Mouse (Mus musculus) forebrain, embryonic 10.5 days (tissue): ENCODE measurements at regions not wholly inside any gene's neighbourhood (a gene's known extent, or its start where the extent isn't known, plus 50 kb on each side); places are given as distances from the start of the nearest gene placed in this dataset.
"Not testable (repeated sequence)": the region's sequence is repeated elsewhere in the genome, so short reads cannot be mapped to it uniquely, and the experiment has no call there.

Source experiments
- DNase-seq: peaks from one replicate; pipeline ENCODE4 v3.0.0-alpha.2; 2017; ENCODE audit warnings: low spot score; ENCODE audit errors: extremely low spot score
- H3K27ac ChIP-seq: fragments of 300-500 bp; sonication (generic); 2 replicates; pipeline ENCODE4 v1.5.1; 2016; ENCODE audit warnings: mild to moderate bottlenecking
- H3K27me3 ChIP-seq: fragments of 300-500 bp; sonication (generic); 2 replicates; pipeline ENCODE4 v1.6.1; 2016; ENCODE audit warnings: mild to moderate bottlenecking; ENCODE audit not compliant: poor library complexity, severe bottlenecking
- H3K36me3 ChIP-seq: fragments of 300-500 bp; sonication (generic); replicated peaks from 2 replicates; pipeline ENCODE4 v1.6.1; 2016; ENCODE audit warnings: mild to moderate bottlenecking, moderate library complexity
- H3K4me1 ChIP-seq: fragments of 300-500 bp; sonication (generic); 2 replicates; pipeline ENCODE4 v1.6.1; 2016
- H3K4me3 ChIP-seq: fragments of 300-500 bp; sonication (generic); 2 replicates; pipeline ENCODE4 v1.5.1; 2016; ENCODE audit warnings: mild to moderate bottlenecking, moderate library complexity
- H3K9me3 ChIP-seq: fragments of 300-500 bp; sonication (generic); 2 replicates; pipeline ENCODE4 v1.6.1; 2016; ENCODE audit warnings: mild to moderate bottlenecking, moderate library complexity
- WGBS: fragments of 180-500 bp; shearing (Covaris S2); methylation state at CpG from one replicate; pipeline ENCODE4 v1.1.7; 2016; 5-methylcytosine and 5-hydroxymethylcytosine counted together

DNA sequence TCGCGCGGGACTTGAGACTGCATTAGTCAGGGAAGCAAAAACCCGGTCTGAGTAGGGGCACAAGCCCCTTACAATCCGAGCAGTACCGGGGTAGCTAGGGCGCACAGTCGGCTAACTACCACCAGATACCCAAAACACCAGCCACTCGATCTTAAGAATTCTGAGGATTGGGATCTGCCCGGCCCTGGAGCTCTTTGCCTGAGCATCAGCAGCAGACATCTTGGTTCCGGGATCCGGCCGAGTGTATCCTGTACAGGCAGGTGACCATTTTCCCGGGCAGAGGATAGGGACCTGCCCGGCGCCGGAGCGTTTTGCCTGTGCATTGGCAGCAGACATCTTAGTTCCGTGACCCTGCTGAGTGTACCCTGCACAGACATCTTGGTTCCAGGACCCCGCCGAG, 66.7 kb upstream of the Zfp960 start:
- H3K36me3 ChIP-seq, DNase-seq, H3K27me3 ChIP-seq, H3K27ac ChIP-seq, H3K4me3 ChIP-seq, H3K4me1 ChIP-seq: not testable (repeated sequence)
- peaks cover 32% of the 10 kb centered on the region for H3K9me3 ChIP-seq
- WGBS = 85% methylated on average over 21 of the region's 21 CpGs

DNA sequence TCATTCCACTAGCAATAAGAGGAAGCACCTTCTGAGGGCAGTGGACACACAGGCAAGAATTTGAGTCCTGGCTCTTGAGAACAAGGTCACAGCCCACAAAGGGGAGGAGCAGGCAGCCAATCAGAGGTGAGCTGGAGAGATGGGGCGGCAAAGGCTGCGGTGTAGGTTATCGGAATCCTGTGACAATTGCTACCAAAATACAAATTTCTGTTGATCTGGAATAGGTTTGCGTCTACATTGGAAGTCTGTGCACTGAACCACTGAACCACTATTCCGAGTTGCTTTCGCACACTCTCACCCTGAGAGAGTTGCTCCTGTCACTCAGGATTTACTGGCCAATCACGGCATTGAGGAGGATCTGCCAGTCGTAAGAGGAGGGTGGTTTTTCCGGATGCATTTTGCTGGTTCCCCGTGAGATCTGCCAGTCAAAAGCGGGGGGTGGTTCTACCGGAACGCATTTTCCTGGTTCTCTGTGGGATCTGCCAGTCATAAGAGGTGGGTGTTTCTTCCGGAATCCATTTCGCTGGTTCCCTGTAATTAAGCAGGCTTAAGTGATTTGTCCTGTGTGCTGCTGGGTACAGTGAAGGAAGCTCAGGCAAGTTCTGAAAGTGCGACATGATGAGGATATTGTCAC, 59.2 kb upstream of the Zfp960 start:
- Histone ChIP-seq H3K27ac (peak overlapping the region; percentile 56), H3K9me3 (peaks cover 12% of the 10 kb centered on the region), H3K4me3 (peak overlapping the region; percentile 56)
- not testable (repeated sequence) for H3K36me3 ChIP-seq, H3K4me1 ChIP-seq, H3K27me3 ChIP-seq
- peak; percentile 82 for DNase-seq
- WGBS = 2% methylated on average over 16 of the region's 16 CpGs

DNA sequence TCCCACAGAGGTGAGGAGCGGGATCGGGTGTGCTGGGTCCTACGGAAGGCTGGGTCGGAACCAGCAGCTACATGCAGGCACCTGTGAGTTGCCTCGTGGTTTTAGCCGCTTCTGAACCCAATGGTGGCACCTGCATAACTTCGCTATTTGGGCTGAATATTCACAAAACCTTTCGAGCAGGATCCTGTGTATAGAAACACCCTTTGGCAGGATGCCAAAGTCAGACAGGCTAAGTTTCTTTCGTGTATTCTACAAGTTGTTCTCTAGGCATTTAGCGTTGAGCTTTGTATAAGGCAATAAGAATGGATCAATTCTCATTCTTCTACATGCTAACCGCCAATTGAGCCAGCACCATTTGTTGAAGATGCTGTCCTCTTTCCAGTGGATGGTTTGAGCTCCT, 58.6 kb upstream of the Zfp960 start:
- Histone ChIP-seq H3K27ac (peak overlapping the region; percentile 56), H3K9me3 (peaks cover 16% of the 10 kb centered on the region)
- WGBS = 6% methylated on average over 11 of the region's 11 CpGs

More for the DNA sequence above, 58.6 kb upstream of the Zfp960 start:
- peak; percentile 15 for DNase-seq
- not testable (repeated sequence) for H3K36me3 ChIP-seq, H3K4me1 ChIP-seq, H3K27me3 ChIP-seq
- peak overlapping the region; percentile 56 for H3K4me3 ChIP-seq
